Mouse (Mus musculus): Measurements from ENCODE around the gene Taar3. TPM values are rescaled to one million over a fixed set of nuclear protein-coding genes. Genes with fewer than 3 reads are reported as not detected.

The Taar3 gene
- polyA plus RNA-seq (2012), result not detected in 2 replicates

GRCm38 (mm10) chr10:23949508-23950005, at the start of gene Taar3:
Taar3 (plus strand) TSS chr10:23949558.
- Histone ChIP-seq H3K27me3 (ENCODE audit: control insufficient read depth) (no peaks in the 10 kb centered on the region), H3K9me3 (ENCODE audit: control insufficient read depth, low read length) (no peaks in the 10 kb centered on the region), H3K4me1 (ENCODE audit: control insufficient read depth) (no peaks in the 10 kb centered on the region), H3K4me3 (replicated peaks) (no peak within 1 kb of the TSS), H3K36me3 (ENCODE audit: control insufficient read depth) (no peaks in the 10 kb centered on the region)
- TF ChIP-seq GATA1 (IDR thresholded peaks at IDR 0.05; ENCODE audit: low read length) (no peak), TAL1 (IDR thresholded peaks at IDR 0.05; ENCODE audit: low read length) (no peak)

GRCm38 (mm10) chr10:23901119-23901518, 48.2 kb upstream of the Taar3 start:
- H3K4me1 ChIP-seq (ENCODE audit: control insufficient read depth), result no peaks in the 10 kb centered on the region
- no peak overlapping the region for H3K4me3 ChIP-seq (replicated peaks)
- H3K27me3 ChIP-seq (ENCODE audit: control insufficient read depth), result no peaks in the 10 kb centered on the region
- no peak for TF ChIP-seq GATA1 (IDR thresholded peaks at IDR 0.05; ENCODE audit: low read length)
- no peak for TF ChIP-seq TAL1 (IDR thresholded peaks at IDR 0.05; ENCODE audit: low read length)
- H3K36me3 ChIP-seq (ENCODE audit: control insufficient read depth), result no peaks in the 10 kb centered on the region
- H3K9me3 ChIP-seq (ENCODE audit: control insufficient read depth, low read length), result no peaks in the 10 kb centered on the region

- Histone ChIP-seq H3K27me3 (ENCODE audit: control insufficient read depth) (no peaks in the 10 kb centered on the region), H3K4me3 (replicated peaks) (no peak overlapping the region), H3K36me3 (ENCODE audit: control insufficient read depth) (no peaks in the 10 kb centered on the region), H3K4me1 (ENCODE audit: control insufficient read depth) (no peaks in the 10 kb centered on the region), H3K9me3 (ENCODE audit: control insufficient read depth, low read length) (no peaks in the 10 kb centered on the region)
- TF ChIP-seq TAL1 (IDR thresholded peaks at IDR 0.05; ENCODE audit: low read length) (no peak), GATA1 (IDR thresholded peaks at IDR 0.05; ENCODE audit: low read length) (no peak)
Measured at GRCm38 (mm10) chr10:23905661-23906060, 43.7 kb upstream of the Taar3 start.

- H3K36me3 ChIP-seq (ENCODE audit: control insufficient read depth), result no peaks in the 10 kb centered on the region
- H3K27me3 ChIP-seq (ENCODE audit: control insufficient read depth), result no peaks in the 10 kb centered on the region
- H3K4me3 ChIP-seq (replicated peaks), result no peak within 1 kb of the TSS
- H3K9me3 ChIP-seq (ENCODE audit: control insufficient read depth, low read length), result no peaks in the 10 kb centered on the region
- TF ChIP-seq GATA1 (IDR thresholded peaks at IDR 0.05; ENCODE audit: low read length), result no peak
- TF ChIP-seq TAL1 (IDR thresholded peaks at IDR 0.05; ENCODE audit: low read length), result no peak
- H3K4me1 ChIP-seq (ENCODE audit: control insufficient read depth), result no peaks in the 10 kb centered on the region
Measured at GRCm38 (mm10) chr10:23920056-23920455, 29.3 kb upstream of the Taar3 start, which contains the start of gene Taar1. Taar1 (plus strand) TSS chr10:23920356.

GRCm38 (mm10) chr10:23922468-23922867, 26.9 kb upstream of the Taar3 start:
- H3K36me3 ChIP-seq (ENCODE audit: control insufficient read depth), result no peaks in the 10 kb centered on the region
- no peaks in the 10 kb centered on the region for H3K4me1 ChIP-seq (ENCODE audit: control insufficient read depth)
- H3K9me3 ChIP-seq (ENCODE audit: control insufficient read depth, low read length), result no peaks in the 10 kb centered on the region
- H3K27me3 ChIP-seq (ENCODE audit: control insufficient read depth), result no peaks in the 10 kb centered on the region
- TF ChIP-seq GATA1 (IDR thresholded peaks at IDR 0.05; ENCODE audit: low read length) (no peak), TAL1 (IDR thresholded peaks at IDR 0.05; ENCODE audit: low read length) (no peak)
- H3K4me3 ChIP-seq (replicated peaks), result no peak overlapping the region

GRCm38 (mm10) chr10:23923941-23924340, 25.4 kb upstream of the Taar3 start:
- TF ChIP-seq GATA1 (IDR thresholded peaks at IDR 0.05; ENCODE audit: low read length) (no peak), TAL1 (IDR thresholded peaks at IDR 0.05; ENCODE audit: low read length) (no peak)
- no peaks in the 10 kb centered on the region for H3K9me3 ChIP-seq (ENCODE audit: control insufficient read depth, low read length)
- no peak overlapping the region for H3K4me3 ChIP-seq (replicated peaks)
- H3K36me3 ChIP-seq (ENCODE audit: control insufficient read depth), result no peaks in the 10 kb centered on the region
- H3K4me1 ChIP-seq (ENCODE audit: control insufficient read depth), result no peaks in the 10 kb centered on the region
- H3K27me3 ChIP-seq (ENCODE audit: control insufficient read depth), result no peaks in the 10 kb centered on the region

- Histone ChIP-seq H3K27me3 (ENCODE audit: control insufficient read depth) (no peaks in the 10 kb centered on the region), H3K4me3 (replicated peaks) (no peak overlapping the region), H3K36me3 (ENCODE audit: control insufficient read depth) (no peaks in the 10 kb centered on the region), H3K4me1 (ENCODE audit: control insufficient read depth) (no peaks in the 10 kb centered on the region), H3K9me3 (ENCODE audit: control insufficient read depth, low read length) (no peaks in the 10 kb centered on the region)
- TF ChIP-seq GATA1 (IDR thresholded peaks at IDR 0.05; ENCODE audit: low read length) (no peak), TAL1 (IDR thresholded peaks at IDR 0.05; ENCODE audit: low read length) (no peak)
Measured at GRCm38 (mm10) chr10:23937613-23938012, 11.7 kb upstream of the Taar3 start.

GRCm38 (mm10) chr10:23938312-23938711, 11.0 kb upstream of the Taar3 start, which contains the start of gene Taar2:
Taar2 (plus strand) TSS chr10:23938572.
- Histone ChIP-seq H3K4me3 (replicated peaks) (no peak within 1 kb of the TSS), H3K9me3 (ENCODE audit: control insufficient read depth, low read length) (no peaks in the 10 kb centered on the region), H3K36me3 (ENCODE audit: control insufficient read depth) (no peaks in the 10 kb centered on the region), H3K4me1 (ENCODE audit: control insufficient read depth) (no peaks in the 10 kb centered on the region), H3K27me3 (ENCODE audit: control insufficient read depth) (no peaks in the 10 kb centered on the region)
- no peak for TF ChIP-seq GATA1 (IDR thresholded peaks at IDR 0.05; ENCODE audit: low read length)
- no peak for TF ChIP-seq TAL1 (IDR thresholded peaks at IDR 0.05; ENCODE audit: low read length)

- Histone ChIP-seq H3K4me3 (replicated peaks) (no peak overlapping the region), H3K36me3 (ENCODE audit: control insufficient read depth) (no peaks in the 10 kb centered on the region), H3K9me3 (ENCODE audit: control insufficient read depth, low read length) (no peaks in the 10 kb centered on the region), H3K27me3 (ENCODE audit: control insufficient read depth) (no peaks in the 10 kb centered on the region), H3K4me1 (ENCODE audit: control insufficient read depth) (no peaks in the 10 kb centered on the region)
- TF ChIP-seq TAL1 (IDR thresholded peaks at IDR 0.05; ENCODE audit: low read length), result no peak
- TF ChIP-seq GATA1 (IDR thresholded peaks at IDR 0.05; ENCODE audit: low read length), result no peak
Measured at GRCm38 (mm10) chr10:23942465-23942864, 6.9 kb upstream of the Taar3 start.

- no peaks in the 10 kb centered on the region for H3K4me1 ChIP-seq (ENCODE audit: control insufficient read depth)
- TF ChIP-seq TAL1 (IDR thresholded peaks at IDR 0.05; ENCODE audit: low read length) (no peak), GATA1 (IDR thresholded peaks at IDR 0.05; ENCODE audit: low read length) (no peak)
- H3K36me3 ChIP-seq (ENCODE audit: control insufficient read depth), result no peaks in the 10 kb centered on the region
- H3K9me3 ChIP-seq (ENCODE audit: control insufficient read depth, low read length), result no peaks in the 10 kb centered on the region
- H3K4me3 ChIP-seq (replicated peaks), result no peak overlapping the region
- no peaks in the 10 kb centered on the region for H3K27me3 ChIP-seq (ENCODE audit: control insufficient read depth)
Measured at GRCm38 (mm10) chr10:23948026-23948425, 1.3 kb upstream of the Taar3 start.
